Mouse (Mus musculus): ENCODE measurements around the gene Gdap1l1. TPM values are rescaled to one million over a fixed set of nuclear protein-coding genes. Genes with fewer than 3 reads are reported as not detected.

Gene Gdap1l1
- total and polyA plus RNA-seq, 3 experiments = 0.25 TPM; not detected in 2

DNA sequence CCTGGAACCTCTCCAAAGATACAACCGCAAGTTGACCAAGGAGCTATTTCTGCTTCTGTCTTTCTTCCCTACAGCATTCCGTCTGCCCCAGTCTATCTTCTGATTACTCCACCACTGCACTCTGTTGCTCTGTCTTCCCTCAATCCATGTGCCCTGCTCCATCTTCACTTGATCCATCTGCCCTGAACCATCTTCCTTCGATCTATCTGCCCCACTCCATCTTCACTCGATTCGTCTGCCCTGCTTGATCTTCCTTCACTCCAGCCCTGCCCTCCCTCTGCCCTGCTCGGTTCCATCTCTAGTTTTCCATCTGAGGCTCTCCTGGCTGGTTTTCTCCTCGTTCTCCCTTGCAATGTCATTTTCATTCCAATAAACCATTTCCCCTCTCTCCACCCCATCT is 64.9 kb downstream of the Gdap1l1 start:
- no peak for DNase-seq
- TF ChIP-seq CTCF (IDR thresholded peaks at IDR 0.05) (no peak), EP300 (IDR thresholded peaks at IDR 0.05; ENCODE audit: insufficient read depth, low read depth, low read length) (no peak), POLR2A (IDR thresholded peaks at IDR 0.05; ENCODE audit: insufficient read depth, low read depth, low read length) (no peak)
- no peak overlapping the region for H3K27ac ChIP-seq
- no peak overlapping the region for H3K4me3 ChIP-seq
- H3K9ac ChIP-seq (ENCODE audit: low read depth, low read length) = no peak overlapping the region
- H3K36me3 ChIP-seq (ENCODE audit: control insufficient read depth, insufficient read depth, low read length) = no peaks in the 10 kb centered on the region
- H3K27me3 ChIP-seq (ENCODE audit: control insufficient read depth, insufficient read depth, low read length) = no peaks in the 10 kb centered on the region
- no peaks in the 10 kb centered on the region for H3K4me1 ChIP-seq (ENCODE audit: control insufficient read depth, insufficient read depth, low read length)
- intact Hi-C loops (cut with DNase I) = no loop called here
- 68% methylated on average over 7 of the region's 7 CpGs for WGBS
- no peaks in the 10 kb centered on the region for H3K79me2 ChIP-seq (replicated peaks; ENCODE audit: control insufficient read depth, insufficient read depth, low read length)

Other genes starting within 250 kb of the Gdap1l1 start
- gene Tox2, start 235.4 kb upstream of the Gdap1l1 start, total RNA-seq (2021) = 1 to 10 TPM; 1.1 to 1.3 TPM
- 1.7 and 2.3 TPM in 2 replicates for gene Tox2, start 235.4 kb upstream of the Gdap1l1 start, polyA plus RNA-seq (2012; rRNA removed)
- gene Jph2, start 40.5 kb upstream of the Gdap1l1 start, total RNA-seq (2021) = 100 to 1,000 TPM; 389 to 391 TPM
- 193 and 253 TPM in 2 replicates for gene Jph2, start 40.5 kb upstream of the Gdap1l1 start, polyA plus RNA-seq (2012; rRNA removed)
- 10 to 100 TPM; 19.6 to 21.2 TPM for gene Oser1, start 13.8 kb upstream of the Gdap1l1 start, total RNA-seq (2021)
- gene Oser1, start 13.8 kb upstream of the Gdap1l1 start, polyA plus RNA-seq (2012; rRNA removed) = 9.7 and 16.4 TPM in 2 replicates
- gene Fitm2, start 34.2 kb downstream of the Gdap1l1 start, total RNA-seq (2021) = 100 to 1,000 TPM; 196 to 223 TPM
- gene Fitm2, start 34.2 kb downstream of the Gdap1l1 start, polyA plus RNA-seq (2012; rRNA removed) = 93.8 and 139 TPM in 2 replicates
- not detected for gene R3hdml, start 53.8 kb downstream of the Gdap1l1 start, total RNA-seq (2021)
- not detected in 2 replicates for gene R3hdml, start 53.8 kb downstream of the Gdap1l1 start, polyA plus RNA-seq (2012; rRNA removed)
- not detected for gene Hnf4a, start 68.3 kb downstream of the Gdap1l1 start, total RNA-seq (2021)
- 0.03 TPM in 1 of 2 replicates, not detected in the other for gene Hnf4a, start 68.3 kb downstream of the Gdap1l1 start, polyA plus RNA-seq (2012; rRNA removed)
- 10 to 100 TPM; 11.0 to 13.6 TPM for gene Ttpal, start 163.8 kb downstream of the Gdap1l1 start, total RNA-seq (2021)
- 10.2 and 11.0 TPM in 2 replicates for gene Ttpal, start 163.8 kb downstream of the Gdap1l1 start, polyA plus RNA-seq (2012; rRNA removed)
- gene Serinc3, start 206.7 kb downstream of the Gdap1l1 start, total RNA-seq (2021) = 100 to 1,000 TPM; 294 to 351 TPM
- 264 and 414 TPM in 2 replicates for gene Serinc3, start 206.7 kb downstream of the Gdap1l1 start, polyA plus RNA-seq (2012; rRNA removed)
- gene Pkig, start 219.9 kb downstream of the Gdap1l1 start, total RNA-seq (2021) = 100 to 1,000 TPM; 214 to 237 TPM
- 344 and 361 TPM in 2 replicates for gene Pkig, start 219.9 kb downstream of the Gdap1l1 start, polyA plus RNA-seq (2012; rRNA removed)

Data from heart, adult 2 months (tissue).